Mouse (Mus musculus) midbrain, postnatal 0 days (tissue): ENCODE measurements around the gene Abcg1. TPM values are rescaled to one million over a fixed set of nuclear protein-coding genes. Genes with fewer than 3 reads are reported as not detected.

ENCODE experiments used
- ATAC-seq: fragments of 200-750 bp; cut with Nextera tagmentation; 2 replicates; pipeline ENCODE4 v1.8.0; 2017; ENCODE audit warnings: moderate number of reproducible peaks, mild to moderate bottlenecking, moderate TSS enrichment, moderate library complexity; ENCODE audit not compliant: low FRiP score
- DNase-seq: peaks from one replicate; pipeline ENCODE4 v3.0.0-alpha.2; 2015; ENCODE audit warnings: low spot score
- H3K27ac ChIP-seq: fragments of 300-500 bp; sonication (generic); 2 replicates; pipeline ENCODE4 v1.5.1; 2014; ENCODE audit warnings: low read depth, mild to moderate bottlenecking, low read length, mixed read lengths
- H3K27me3 ChIP-seq: fragments of 300-500 bp; sonication (generic); 2 replicates; pipeline ENCODE4 v1.6.1; 2014; ENCODE audit warnings: low read length, control low read depth, mixed read lengths; ENCODE audit not compliant: insufficient read depth
- H3K36me3 ChIP-seq: fragments of 300-500 bp; sonication (generic); 2 replicates; pipeline ENCODE4 v1.6.1; 2014; ENCODE audit warnings: low read length, control low read depth, mixed read lengths; ENCODE audit not compliant: insufficient read depth
- H3K4me1 ChIP-seq: fragments of 300-500 bp; sonication (generic); 2 replicates; pipeline ENCODE4 v1.6.1; 2014; ENCODE audit warnings: mild to moderate bottlenecking, control low read depth, antibody characterized with exemption, low read length, mixed read lengths; ENCODE audit not compliant: insufficient read depth
- H3K4me2 ChIP-seq: fragments of 300-500 bp; sonication (generic); 2 replicates; pipeline ENCODE4 v1.6.1; 2014; ENCODE audit warnings: low read depth, mild to moderate bottlenecking, low read length, mixed read lengths; ENCODE audit not compliant: poor library complexity, severe bottlenecking
- H3K4me3 ChIP-seq: fragments of 300-500 bp; sonication (generic); 2 replicates; pipeline ENCODE4 v1.5.1; 2014; ENCODE audit warnings: low read depth, mild to moderate bottlenecking, low read length, moderate library complexity
- H3K9ac ChIP-seq: fragments of 300-500 bp; sonication (generic); replicated peaks from 2 replicates; pipeline ENCODE4 v1.6.1; 2014; ENCODE audit warnings: mild to moderate bottlenecking, low read length, moderate library complexity, mixed read lengths; ENCODE audit not compliant: poor library complexity, severe bottlenecking
- H3K9me3 ChIP-seq: fragments of 300-500 bp; sonication (generic); 2 replicates; pipeline ENCODE4 v1.6.1; 2016; ENCODE audit warnings: low read length, control low read depth
- CTCF ChIP-seq: IDR thresholded peaks from 2 replicates; pipeline ENCODE4 v1.5.1; 2016; ENCODE audit warnings: antibody characterized with exemption, mild to moderate bottlenecking
- WGBS: fragments of 180-500 bp; shearing (Covaris S2); extraction: QIAGEN DNeasy Blood & Tissue Kit; methylation state at CpG from one replicate; pipeline ENCODE4 v1.1.7; 2014; 5-methylcytosine and 5-hydroxymethylcytosine counted together
- polyA plus RNA-seq: library from polyadenylated mRNA; unstranded; fragments of >200 nt; fragmentation: Nextera tagmentation; extraction: Ambion mirVana; gene quantifications from 2 replicates; pipeline ENCODE4 v1.2.1, GENCODE M21; 2015
- total RNA-seq: library from RNA; depleted of rRNA; stranded (reverse); fragments of >200 nt; gene quantifications from 2 replicates; pipeline ENCODE4 v1.2.3, GENCODE M21; 2014

Abcg1 gene
- total and polyA plus RNA-seq, 2 experiments from 2014 or later: 20.7 to 38.7 TPM

GRCm38 (mm10) chr17:31057891-31058744 is 643 bp downstream of the Abcg1 start:
- TF ChIP-seq CTCF: peak; percentile 38
- Histone ChIP-seq H3K9ac (peak overlapping the region; percentile 80), H3K27me3 (no peaks in the 10 kb centered on the region), H3K9me3 (no peaks in the 10 kb centered on the region), H3K4me3 (peak overlapping the region; percentile 85), H3K4me1 (0 out of 2 replicates have a peak, but pooled peaks cover 13% of the 10 kb centered on the region), H3K36me3 (no peaks in the 10 kb centered on the region), H3K27ac (peak overlapping the region; percentile 87), H3K4me2 (peak overlapping the region; percentile 83)
- peak; percentile 49 for DNase-seq
- ATAC-seq: peak; percentile 67
- under 1% methylated on average over 30 of the region's 31 CpGs for WGBS

GRCm38 (mm10) chr17:31058745-31059085 is 1.2 kb downstream of the Abcg1 start:
- DNase-seq (peak; percentile 89), ATAC-seq (peak; percentile 61)
- peak overlapping the region; percentile 80 for H3K9ac ChIP-seq
- under 1% methylated on average over 13 of the region's 13 CpGs for WGBS
- H3K9me3 ChIP-seq: no peaks in the 10 kb centered on the region
- no peaks in the 10 kb centered on the region for H3K36me3 ChIP-seq
- TF ChIP-seq CTCF: no peak
- peak overlapping the region; percentile 85 for H3K4me3 ChIP-seq
- H3K27ac ChIP-seq: peak overlapping the region; percentile 87
- no peaks in the 10 kb centered on the region for H3K27me3 ChIP-seq
- H3K4me1 ChIP-seq: 0 out of 2 replicates have a peak, but pooled peaks cover 13% of the 10 kb centered on the region
- peak overlapping the region; percentile 83 for H3K4me2 ChIP-seq

- TF ChIP-seq CTCF: no peak
- DNase-seq (no peak), ATAC-seq (no peak)
- H3K27me3 ChIP-seq: no peaks in the 10 kb centered on the region
- peak overlapping the region; percentile 2; the same call in 1 of the 2 replicates for H3K27ac ChIP-seq
- H3K36me3 ChIP-seq: no peaks in the 10 kb centered on the region
- peak overlapping the region; percentile 10 for H3K4me2 ChIP-seq
- WGBS: 60% methylated on average over 4 of the region's 4 CpGs
- no peak overlapping the region for H3K4me3 ChIP-seq
- H3K9ac ChIP-seq: no peak overlapping the region
- H3K9me3 ChIP-seq: no peaks in the 10 kb centered on the region
- 0 out of 2 replicates have a peak, but pooled peaks cover 13% of the 10 kb centered on the region for H3K4me1 ChIP-seq
Observed at GRCm38 (mm10) chr17:31060196-31060587, 2.7 kb downstream of the Abcg1 start.

- Histone ChIP-seq H3K4me2 (0 out of 2 replicates have a peak overlapping the region, but pooled peaks have one; percentile 10), H3K9me3 (no peaks in the 10 kb centered on the region), H3K4me1 (0 out of 2 replicates have a peak, but pooled peaks cover 13% of the 10 kb centered on the region), H3K4me3 (no peak overlapping the region), H3K36me3 (peaks cover 5% of the 10 kb centered on the region; the same call in 1 of the 2 replicates), H3K9ac (no peak overlapping the region), H3K27ac (peak overlapping the region; percentile 2; the same call in 1 of the 2 replicates), H3K27me3 (no peaks in the 10 kb centered on the region)
- no peak for ATAC-seq
- WGBS: 57% methylated on average over 13 of the region's 13 CpGs
- no peak for DNase-seq
- TF ChIP-seq CTCF: no peak
Observed at GRCm38 (mm10) chr17:31060588-31061345, 3.3 kb downstream of the Abcg1 start.

GRCm38 (mm10) chr17:31061346-31062095 is 4.0 kb downstream of the Abcg1 start:
- Histone ChIP-seq H3K4me2 (no peak overlapping the region), H3K9ac (no peak overlapping the region), H3K27ac (no peak overlapping the region), H3K4me1 (0 out of 2 replicates have a peak, but pooled peaks cover 13% of the 10 kb centered on the region), H3K36me3 (peaks cover 11% of the 10 kb centered on the region; the same call in 1 of the 2 replicates), H3K27me3 (no peaks in the 10 kb centered on the region), H3K4me3 (no peak overlapping the region), H3K9me3 (no peaks in the 10 kb centered on the region)
- WGBS: 70% methylated on average over 3 of the region's 3 CpGs
- ATAC-seq (no peak), DNase-seq (no peak)
- TF ChIP-seq CTCF: no peak
